Mouse (Mus musculus) heart, postnatal 10 days (tissue): ENCODE measurements around the gene Macrod2. TPM values are rescaled to one million over a fixed set of nuclear protein-coding genes. Genes with fewer than 3 reads are reported as not detected.
A peak's percentile ranks its signal among the peaks of the same experiment; 100 is the strongest.

Experiments
- DNase-seq, 2 experiments: peaks; one replicate each; pipeline ENCODE4 v3.0.0; 2021
- intact Hi-C: fragments of 180-260 bp; cut with DNase I; formaldehyde crosslinking; loops from one replicate; pipeline ENCODE4 v1.15.1; 2025
- total RNA-seq, 2 experiments: library from RNA; stranded (reverse); gene quantifications; 2 replicates each; pipeline ENCODE4 v1.2.3; 2021

Macrod2 gene
- total RNA-seq, 2 experiments from 2014 or later, result 8.5 to 9.9 TPM

DNA sequence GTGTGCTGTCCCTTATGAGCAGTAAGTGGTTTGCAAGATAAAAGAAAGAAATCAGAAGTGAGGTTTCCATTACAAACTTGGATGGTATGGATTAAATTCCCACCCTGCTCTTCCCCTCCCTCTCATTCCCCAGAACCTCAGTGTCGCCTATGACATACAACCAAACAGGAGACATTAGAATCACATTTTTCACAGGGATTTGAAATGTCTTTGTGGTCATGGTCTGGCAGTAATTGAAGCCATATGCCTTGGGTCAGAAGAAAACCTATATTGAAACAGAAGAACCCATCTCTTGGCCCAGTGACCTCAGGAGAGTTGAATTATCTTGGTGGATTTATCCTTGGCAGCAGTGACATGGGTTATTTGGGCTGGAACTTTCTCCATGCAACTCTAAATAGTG, 778.1 kb downstream of the Macrod2 start:
- DNase-seq, result no peak
- intact Hi-C loops, result no loop called here

DNA sequence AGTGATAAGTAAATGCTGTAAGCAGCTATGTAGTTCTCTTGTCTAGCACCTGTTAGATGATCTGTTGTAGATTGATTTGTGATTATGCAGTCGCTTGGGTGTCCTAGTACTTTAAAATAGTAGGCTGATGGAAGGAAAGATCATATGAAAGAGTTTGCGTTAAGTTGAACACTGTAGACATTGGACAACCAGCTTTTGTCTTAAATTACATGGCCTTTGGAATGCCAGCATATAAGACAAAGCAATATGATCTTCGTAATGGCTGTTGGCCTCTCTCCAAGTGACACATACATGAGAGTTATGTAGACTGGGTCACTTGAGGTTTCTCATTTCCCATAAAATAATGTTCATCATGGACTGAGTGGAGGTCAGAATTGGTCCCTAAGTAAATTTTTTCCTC, 778.5 kb downstream of the Macrod2 start:
- no peak for DNase-seq
- intact Hi-C loops, result no loop called here

DNA sequence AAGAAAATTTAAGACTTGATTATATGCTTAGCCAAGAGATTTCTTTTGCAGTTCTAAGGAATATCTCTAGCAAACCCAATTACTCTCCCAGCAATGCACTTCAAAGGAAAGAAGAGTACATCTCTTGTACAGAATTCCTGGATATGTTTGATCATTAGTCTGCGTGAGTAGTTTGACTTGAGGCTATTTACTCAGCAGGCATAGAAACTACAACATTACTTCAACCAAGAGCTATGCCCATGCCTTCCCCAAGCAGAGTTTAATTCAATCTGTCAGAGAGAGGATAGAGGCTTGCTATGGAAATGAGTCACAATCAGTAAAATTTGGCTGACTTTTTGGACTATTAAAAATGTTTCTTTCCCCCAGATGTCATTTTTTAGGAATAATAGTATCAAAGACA, 785.5 kb downstream of the Macrod2 start:
- DNase-seq, result no peak

DNA sequence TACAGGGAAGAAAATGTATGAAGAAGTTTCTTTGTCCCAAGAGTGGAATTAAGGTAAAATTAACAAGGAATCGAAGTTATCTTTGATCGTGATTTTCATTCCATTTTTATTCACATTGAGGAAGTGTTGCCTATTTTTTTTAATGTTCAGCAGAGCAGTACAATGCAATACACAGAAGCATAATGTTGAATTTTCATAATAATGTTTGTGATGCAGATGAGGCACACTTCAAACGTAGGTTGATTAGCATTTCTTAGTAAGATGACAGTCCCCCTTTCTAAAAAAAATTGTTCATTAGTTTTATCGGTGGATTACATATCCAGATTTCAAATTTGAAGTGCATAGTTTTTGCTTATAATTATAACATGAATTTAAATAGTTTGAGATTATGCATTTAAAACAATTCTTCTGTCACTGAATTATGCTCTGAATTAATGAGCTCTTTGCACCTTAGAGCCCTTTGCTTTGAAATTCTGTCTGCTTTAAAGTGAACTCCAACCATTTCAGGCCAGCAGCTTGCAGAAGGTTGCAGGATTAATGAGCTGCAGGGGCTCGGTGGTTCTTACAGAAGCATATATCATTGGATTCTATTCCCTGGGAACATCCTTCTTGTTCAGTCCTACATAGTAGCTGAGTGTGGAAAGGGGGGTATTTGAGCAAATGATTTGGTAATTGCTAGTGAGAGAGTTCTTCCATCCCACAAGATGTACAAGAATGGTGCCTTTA, 787.1 kb downstream of the Macrod2 start:
- intact Hi-C loops, result no loop called here
- no peak for DNase-seq

More for the DNA sequence above, 785.5 kb downstream of the Macrod2 start:
- intact Hi-C loops, result no loop called here

DNA sequence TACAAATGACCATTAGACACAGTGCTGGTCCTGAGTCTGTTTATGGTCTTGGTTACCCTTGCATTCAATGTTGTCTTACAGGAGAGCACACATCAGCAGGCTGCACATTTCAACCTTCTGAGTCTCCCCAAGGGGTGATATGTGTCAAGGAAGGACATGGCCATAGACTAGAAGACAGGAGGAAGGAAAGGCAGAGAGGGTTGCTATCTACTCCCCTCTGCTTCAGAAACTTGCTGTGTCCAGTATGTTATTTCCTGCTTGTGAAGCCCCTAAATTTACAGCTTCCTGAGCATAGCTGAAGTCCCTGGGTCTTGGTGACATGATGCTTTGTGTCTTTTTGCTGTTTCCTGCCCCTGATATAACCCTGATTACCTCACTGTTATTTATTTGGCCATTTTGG, 799.4 kb downstream of the Macrod2 start:
- intact Hi-C loops, result no loop called here
- DNase-seq, result no peak

DNA sequence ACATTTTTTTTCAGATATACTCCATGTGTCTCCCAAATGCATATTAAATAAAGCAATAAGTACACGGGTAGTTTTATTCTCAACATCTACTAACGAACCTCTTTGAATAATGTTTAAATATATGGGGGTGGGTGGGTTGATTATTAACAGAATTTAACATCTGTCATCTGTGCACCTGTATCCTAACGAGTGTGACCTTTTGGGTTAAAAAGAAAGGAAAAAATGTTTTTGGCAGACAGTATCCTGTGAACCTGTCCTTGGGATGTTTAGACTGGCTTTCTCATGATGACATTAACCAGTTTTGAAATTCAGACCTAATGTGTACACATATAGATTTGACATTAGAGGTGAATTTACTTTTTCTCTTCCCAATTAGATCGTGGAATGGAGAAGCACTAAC, 805.4 kb downstream of the Macrod2 start:
- intact Hi-C loops, result no loop called here
- DNase-seq, result no peak

DNA sequence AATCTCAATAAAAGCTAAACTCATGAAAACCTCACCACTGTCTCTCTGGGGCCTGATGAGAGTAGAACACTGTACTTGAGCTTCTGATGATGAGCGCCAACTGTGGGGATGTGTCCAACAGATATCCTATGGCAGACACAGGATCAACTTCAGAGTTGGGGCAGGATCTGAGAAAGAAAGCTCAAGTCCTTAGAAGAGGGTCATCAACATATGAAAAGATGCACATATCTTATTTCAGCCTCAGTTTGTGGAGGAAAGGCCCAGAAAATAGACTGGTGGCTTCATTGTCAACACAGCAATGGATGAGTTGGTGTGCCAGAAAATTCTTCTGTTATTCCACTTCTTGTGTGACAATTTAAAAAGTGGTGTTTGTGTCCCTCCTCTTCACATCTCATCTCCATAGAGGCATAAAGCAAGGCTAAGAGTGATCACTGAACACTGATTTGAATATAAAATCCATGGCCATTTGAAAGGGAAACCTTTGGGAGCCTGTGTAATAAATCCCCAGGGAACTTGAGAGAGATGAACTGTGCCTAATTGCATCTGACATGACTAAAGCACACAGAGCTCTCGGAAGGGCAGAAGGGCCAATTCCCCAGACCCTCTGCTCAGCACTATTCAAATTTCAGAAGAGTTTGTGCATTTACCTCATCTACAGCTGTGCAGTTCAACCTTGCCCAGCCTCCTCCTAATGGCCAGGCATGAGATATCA, 806.4 kb downstream of the Macrod2 start:
- DNase-seq, result no peak
- intact Hi-C loops, result no loop called here

DNA sequence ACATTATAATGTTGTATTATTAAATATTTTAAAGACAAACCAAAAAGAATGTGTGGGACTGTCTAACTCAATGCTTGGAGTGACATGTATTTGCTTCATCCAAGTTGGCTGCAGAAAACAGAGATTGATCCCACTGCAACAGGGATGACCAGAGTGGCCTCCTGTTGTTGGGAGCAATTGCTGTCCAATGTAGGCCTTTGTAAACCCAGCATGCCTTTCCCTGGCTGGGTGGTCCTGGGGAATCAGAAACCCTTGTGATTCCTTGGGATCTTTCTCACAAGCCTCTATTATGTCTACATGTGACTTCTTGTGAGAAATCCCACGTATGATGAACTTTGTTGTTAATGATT, 806.9 kb downstream of the Macrod2 start:
- intact Hi-C loops, result no loop called here
- no peak for DNase-seq

DNA sequence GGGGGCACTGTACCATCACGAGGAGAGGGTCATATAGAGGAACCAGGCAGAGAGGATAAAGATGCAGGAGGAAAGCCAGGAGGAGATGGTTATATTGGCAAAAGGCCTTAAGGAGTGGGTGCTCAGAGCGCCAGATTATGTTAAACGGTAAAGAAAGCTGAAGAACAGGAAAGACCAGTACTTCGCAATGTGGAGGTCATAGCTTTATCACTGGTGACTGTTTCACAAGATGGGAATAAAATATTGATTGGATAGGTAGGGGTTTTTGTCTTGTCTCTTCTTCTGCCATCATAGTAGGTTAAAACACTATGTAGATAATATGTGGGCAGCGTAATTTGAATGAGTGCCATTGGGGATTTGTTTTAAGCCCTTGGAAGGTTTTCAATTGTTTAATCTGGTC, 816.2 kb downstream of the Macrod2 start:
- no peak for DNase-seq
- intact Hi-C loops, result no loop called here

DNA sequence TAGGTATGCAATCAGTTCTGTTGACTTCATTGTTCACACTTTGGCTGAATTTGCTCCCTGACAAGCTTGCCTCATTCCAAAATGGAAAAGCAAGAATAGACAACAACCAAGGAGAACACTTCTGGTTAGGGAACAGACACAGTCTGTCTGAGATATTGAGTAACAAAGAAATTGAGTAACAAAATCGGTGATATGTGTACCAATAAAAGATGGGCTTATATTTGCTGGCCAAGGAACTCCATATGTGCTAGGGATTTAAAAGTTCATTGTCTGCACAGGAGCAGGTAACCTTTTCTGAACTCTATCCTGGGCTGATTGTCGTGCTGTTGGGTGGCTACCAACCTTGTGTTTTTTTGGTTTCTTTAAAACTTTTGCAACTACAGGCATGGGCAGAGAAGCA, 817.2 kb downstream of the Macrod2 start:
- intact Hi-C loops, result no loop called here
- no peak for DNase-seq

DNA sequence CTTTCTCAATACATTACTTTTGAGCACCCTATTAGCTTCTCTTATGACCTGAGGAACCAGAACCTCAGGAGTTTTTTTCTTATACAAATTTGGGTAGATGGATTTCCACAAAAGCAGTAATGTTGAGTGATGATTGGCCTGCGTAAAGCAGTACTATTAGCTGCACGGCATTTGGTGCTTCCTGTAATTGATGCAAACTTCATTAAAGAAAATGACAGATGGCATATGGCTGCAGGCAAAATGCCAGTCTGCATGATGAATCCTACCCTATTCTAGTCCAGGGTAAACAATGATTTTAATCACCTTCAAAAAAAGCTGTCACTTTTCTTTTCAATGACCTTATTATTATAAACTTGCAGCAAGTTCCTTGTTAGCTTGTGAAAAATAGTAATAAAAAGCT, 822.4 kb downstream of the Macrod2 start:
- no peak for DNase-seq
- intact Hi-C loops, result no loop called here

DNA sequence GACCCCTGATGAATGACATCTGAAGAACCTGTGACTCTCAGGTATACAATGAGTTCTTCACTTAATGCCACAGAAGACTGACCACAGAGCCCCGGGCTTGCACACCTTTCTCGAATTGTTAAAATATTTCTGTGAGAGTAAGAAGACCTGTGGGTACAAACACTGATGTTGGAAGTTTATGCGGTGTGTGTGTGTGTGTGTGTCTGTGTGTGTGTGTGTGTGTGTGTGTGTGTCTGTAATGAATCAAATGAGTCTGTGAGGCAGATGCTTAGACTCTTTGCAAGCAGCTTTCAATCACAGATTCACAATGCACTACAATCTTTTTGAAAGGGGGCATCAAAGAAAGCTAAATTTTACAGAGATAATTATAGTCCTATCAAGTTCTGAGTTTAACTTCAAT, 822.8 kb downstream of the Macrod2 start:
- DNase-seq, result no peak
- intact Hi-C loops, result no loop called here

DNA sequence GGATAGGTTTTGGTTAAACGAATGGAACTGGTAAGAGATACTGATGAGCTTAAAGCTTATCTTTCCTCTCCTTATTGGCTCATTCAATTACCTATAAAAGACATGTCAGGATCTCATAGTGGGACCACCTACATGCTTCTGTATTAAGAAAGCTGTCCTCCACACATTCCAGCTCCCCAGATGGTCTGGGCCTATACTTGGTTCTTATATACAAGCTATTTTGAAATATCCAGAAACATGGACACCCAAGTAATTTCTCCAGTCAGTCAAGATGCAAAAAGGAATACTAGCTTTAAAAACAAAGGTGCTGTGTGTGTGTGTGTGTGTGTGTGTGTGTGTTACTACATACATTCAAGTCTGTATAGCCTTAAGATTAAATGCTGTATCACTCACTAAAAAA, 833.7 kb downstream of the Macrod2 start:
- DNase-seq, result no peak
- intact Hi-C loops, result no loop called here

DNA sequence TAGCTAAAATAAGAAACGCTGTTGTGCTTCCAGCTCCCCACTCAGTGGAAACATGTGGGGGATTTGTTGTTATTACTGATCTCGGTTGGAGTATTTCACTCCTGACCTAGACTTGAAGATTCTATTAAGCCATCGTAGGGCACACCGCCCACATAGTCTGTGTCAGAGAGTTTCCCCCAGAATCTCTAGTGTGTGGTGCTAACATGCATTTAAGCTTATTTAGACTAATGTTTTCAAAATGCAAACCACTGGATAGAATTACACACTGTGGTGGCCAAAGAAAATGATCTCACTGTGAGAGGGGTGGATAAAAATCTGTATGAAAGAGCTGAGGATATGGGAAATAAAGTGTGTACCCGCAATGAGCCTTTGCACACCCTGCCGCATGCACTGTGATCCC, 834.7 kb downstream of the Macrod2 start:
- intact Hi-C loops, result no loop called here
- no peak for DNase-seq

DNA sequence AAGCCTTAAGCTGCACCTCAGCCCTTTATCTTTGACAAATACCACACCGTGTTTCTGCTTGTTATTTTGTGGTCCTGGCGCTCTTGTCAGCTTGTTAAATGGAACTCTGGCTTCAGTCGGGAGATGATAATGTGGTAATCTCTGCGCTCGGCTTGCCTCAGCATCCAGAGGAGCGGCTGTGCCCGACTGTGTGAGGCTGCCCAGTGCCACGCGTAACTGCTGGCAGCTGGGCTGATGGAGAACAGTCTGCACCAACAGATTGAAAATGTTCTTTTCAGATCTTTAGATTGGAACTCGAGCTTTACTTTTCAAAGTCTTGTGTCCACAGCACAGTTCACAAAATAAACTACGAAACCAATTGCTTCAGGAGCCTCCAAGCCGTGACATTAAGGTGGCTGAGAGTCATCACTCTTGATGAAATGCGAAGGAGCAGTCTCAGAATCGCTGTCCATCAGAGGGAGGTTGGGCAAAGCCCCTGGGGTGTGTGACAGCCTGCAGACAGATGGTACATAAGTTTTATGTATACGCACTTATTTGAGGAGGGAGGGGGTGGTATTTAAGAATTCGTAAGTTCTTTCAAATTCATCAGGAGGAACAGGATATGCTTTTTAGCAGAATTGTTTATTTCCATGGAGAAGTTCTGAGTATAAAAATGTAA, 836.0 kb downstream of the Macrod2 start:
- DNase-seq, result peak in 1 of 2 experiments; percentile 2
- intact Hi-C loops, result no loop called here

DNA sequence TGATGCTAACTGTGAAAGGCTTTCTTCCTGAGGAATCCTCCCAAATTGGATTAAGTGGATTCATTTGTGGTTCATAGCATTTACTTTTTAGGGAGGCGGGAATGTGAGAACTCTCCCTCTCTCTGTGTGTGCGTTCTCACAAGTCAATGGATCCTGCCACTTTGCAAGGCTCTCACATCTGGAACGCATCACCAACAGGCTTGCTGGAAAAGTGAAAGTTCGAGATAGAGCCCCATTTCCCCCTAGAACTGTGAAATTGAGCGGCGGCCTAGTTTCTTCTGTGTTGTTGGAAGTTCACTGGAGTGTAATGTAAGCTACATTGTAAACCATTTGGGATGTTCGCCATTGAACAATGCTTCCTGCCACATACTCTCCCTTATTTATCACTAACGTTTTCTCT, 839.2 kb downstream of the Macrod2 start:
- peak in 1 of 2 experiments; percentile 3 for DNase-seq
- intact Hi-C loops, result no loop called here

DNA sequence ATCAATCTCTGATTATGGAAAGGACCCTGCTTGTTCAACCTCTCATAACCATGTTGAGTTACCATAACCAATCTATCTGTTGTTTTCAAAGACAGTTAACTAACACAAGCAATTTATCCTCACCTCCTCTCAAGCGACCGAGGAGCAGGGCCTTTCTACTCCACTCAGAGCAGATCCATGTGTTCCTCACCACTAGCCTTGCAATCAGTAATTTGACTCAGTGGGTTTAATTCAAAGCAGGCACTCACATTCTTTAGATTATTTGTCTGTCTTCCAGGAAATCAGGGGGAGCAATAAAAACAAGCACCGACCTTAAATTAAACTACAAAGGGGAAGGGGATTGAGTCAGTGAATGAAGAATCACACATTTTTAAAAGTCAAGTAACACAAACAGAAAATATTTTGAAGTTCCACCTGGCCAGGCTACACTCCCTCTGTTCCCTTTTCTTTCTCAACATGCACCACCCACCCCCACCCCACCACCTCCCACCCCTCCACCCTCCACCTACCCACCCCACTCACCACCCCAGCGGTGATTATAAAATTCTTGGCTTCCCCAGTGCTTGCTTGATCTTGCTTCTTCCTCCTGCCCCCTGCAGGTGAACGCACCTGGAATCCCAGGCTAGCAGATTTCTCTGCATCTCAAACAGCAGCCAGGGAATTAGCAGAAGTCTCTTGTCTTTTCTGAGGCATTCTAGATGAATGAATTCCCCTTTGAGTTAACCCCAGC, 839.8 kb downstream of the Macrod2 start:
- no peak for DNase-seq
- intact Hi-C loops, result no loop called here

DNA sequence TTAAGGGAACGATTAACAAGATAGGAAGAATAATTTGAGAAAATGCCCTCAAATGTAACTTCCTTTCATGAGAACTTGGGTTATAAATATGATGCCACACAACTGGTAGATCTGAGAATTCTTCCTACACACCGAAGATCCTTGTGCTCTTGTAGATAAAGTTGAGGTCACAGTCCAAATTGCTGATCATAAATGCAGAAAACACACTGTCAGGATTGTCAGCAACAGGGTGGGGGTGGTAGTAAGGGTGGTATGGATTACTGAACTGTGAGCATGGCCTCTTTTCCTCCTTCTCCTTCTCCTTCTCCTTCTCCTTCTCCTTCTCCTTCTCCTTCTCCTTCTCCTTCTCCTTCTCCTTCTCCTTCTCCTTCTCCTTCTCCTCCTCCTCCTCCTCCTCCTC, 852.6 kb downstream of the Macrod2 start:
- DNase-seq, result no peak
- intact Hi-C loops, result no loop called here

DNA sequence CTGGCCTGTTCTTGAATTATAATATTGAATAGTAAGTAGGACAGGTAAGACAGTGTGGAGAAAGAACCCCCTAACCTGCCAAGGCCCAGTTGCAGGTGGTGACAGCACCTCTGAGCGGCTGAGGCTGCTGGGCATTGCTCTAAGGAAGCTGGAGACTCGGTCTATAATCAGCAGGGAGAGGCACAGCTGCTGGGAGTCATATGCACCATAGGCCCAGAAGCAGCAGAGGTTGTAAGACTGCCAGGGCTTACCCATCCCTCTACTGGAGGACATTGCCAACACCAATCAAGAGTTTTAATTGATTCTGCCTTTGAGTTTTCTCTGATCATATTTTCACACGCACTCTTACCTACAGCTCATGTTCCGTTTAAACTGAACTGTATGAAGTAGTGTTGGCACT, 869.5 kb downstream of the Macrod2 start:
- intact Hi-C loops, result no loop called here
- no peak for DNase-seq

DNA sequence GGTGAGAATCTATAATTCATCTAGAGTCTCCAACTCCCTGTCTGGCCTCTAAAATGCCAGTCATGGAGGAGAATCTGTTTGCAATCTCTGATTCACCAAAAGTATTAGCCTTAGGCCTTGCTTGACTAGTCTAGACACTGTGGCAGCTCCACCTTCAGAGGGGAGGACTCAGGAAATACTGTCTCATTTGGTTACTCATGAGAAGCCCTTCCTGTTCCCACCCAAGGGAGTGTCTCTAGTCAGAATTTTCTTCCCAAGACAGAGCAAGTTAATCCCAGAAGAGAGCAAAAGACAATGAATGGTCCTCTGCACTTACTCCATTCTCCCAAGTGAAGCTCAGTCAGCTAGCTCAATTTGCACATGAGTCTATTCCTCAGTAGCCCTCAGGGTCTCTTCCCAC, 871.5 kb downstream of the Macrod2 start:
- intact Hi-C loops, result no loop called here
- no peak for DNase-seq

DNA sequence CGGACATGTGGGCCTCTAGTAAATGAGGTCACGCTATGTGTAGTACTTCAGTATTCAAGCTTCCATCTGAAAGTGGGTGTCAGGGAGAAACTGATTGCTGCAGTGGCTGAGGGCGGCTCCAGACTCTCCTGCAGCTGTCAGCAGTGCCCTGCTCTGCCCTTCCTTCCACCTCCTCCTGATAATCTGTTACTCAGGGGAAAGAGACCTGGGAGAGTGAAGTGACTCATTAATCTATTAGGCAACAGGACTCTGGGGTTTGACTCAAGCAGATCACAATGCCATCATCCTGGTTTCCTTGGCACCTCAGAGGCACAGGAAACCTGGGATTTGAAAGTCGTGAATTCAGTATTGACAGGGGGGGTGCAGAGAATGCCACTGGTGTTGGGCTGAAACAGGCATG, 876.4 kb downstream of the Macrod2 start:
- DNase-seq, result no peak
- intact Hi-C loops, result no loop called here

DNA sequence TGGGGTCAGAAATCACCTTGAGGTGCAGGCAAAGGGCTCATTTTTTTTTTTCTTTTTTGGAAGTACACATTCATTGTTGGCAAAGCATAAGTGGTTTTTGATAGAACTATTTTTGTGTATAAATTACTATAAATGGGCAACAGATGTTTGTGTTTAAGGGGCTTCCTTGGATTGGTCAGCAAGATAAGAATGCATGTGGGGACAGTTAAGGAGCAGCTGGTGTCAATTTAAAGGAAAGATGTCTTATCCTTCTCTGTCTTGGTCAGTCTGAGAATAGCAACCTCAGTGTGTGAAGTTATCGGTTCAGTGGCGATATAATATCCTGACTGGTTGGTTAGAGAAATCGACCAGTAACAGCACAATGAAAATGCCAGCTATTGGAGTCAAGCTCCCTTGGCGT, 877.9 kb downstream of the Macrod2 start:
- intact Hi-C loops, result no loop called here
- DNase-seq, result no peak
